Mouse (Mus musculus): Measurements from ENCODE around the gene Traip.

DNA sequence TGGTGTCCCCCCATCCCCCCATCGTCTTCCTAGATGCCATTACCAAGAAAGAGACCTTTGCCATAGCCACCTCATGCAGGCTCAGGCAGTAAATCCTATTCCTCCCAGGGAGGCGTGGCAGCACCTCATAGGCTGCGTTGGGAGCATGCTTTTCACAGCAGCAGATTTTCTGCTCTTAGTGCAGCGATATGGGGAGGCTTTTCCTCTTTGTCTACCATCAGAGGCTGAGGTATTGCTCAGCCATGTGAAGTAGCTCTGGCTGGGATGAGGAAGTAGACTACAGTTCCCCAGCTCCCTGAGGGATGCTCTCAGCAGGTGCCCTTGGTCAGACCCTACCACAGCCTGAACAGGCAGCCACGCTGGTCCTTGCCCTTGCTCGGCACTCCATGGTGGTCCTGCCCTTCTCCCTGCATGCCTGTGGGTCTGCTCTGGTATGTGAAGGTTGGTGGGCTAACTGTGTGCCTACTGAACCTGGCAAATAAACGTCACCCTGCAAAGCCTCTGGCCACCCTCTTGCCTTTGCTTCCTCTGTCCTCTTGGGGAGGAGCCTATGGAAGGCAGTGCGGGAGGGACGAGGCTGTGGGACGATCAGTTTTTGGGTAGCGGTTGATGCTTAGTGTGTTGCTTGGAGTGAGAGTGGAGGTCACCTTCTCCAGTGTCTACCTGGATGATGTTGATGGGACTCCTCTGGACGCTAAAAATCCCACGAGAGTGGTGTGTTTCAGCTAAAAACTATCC is 583 bp upstream of the Traip start:
- TF ChIP-seq CTCF (IDR thresholded peaks at IDR 0.05; ENCODE audit: low read depth), result no peak
- TF ChIP-seq EP300 (IDR thresholded peaks at IDR 0.05; ENCODE audit: low read depth), result no peak
